Mouse (Mus musculus) midbrain, embryonic 14.5 days (tissue): ENCODE data around the gene Gprc6a. TPM values are rescaled to one million over a fixed set of nuclear protein-coding genes. Genes with fewer than 3 reads are reported as not detected.

ENCODE experiments used
- ATAC-seq: fragments of 200-750 bp; cut with Nextera tagmentation; 2 replicates; pipeline ENCODE4 v1.8.0; 2017; ENCODE audit warnings: moderate number of reproducible peaks, moderate library complexity; ENCODE audit not compliant: low FRiP score, low TSS enrichment
- DNase-seq: peaks from one replicate; pipeline ENCODE4 v3.0.0-alpha.2; 2015
- H3K27ac ChIP-seq: fragments of 300-500 bp; sonication (generic); replicated peaks from 2 replicates; pipeline ENCODE4 v1.5.1; 2014; ENCODE audit warnings: mild to moderate bottlenecking, low read depth, low read length, moderate library complexity
- H3K27me3 ChIP-seq: fragments of 300-500 bp; sonication (generic); 2 replicates; pipeline ENCODE4 v1.6.1; 2014; ENCODE audit warnings: low read length, control low read depth, mixed read lengths; ENCODE audit not compliant: control insufficient read depth, insufficient read depth
- H3K36me3 ChIP-seq: fragments of 300-500 bp; sonication (generic); 2 replicates; pipeline ENCODE4 v1.6.1; 2014; ENCODE audit warnings: low read length, control low read depth; ENCODE audit not compliant: control insufficient read depth, insufficient read depth
- H3K4me1 ChIP-seq: fragments of 300-500 bp; sonication (generic); 2 replicates; pipeline ENCODE4 v1.6.1; 2014; ENCODE audit warnings: mild to moderate bottlenecking, antibody characterized with exemption, low read length, control low read depth; ENCODE audit not compliant: control insufficient read depth, insufficient read depth
- H3K4me2 ChIP-seq: fragments of 300-500 bp; sonication (generic); 2 replicates; pipeline ENCODE4 v1.6.1; 2014; ENCODE audit warnings: mild to moderate bottlenecking, low read length, moderate library complexity
- H3K4me3 ChIP-seq: fragments of 300-500 bp; sonication (generic); replicated peaks from 2 replicates; pipeline ENCODE4 v1.5.1; 2014; ENCODE audit warnings: low read depth, low read length
- H3K9ac ChIP-seq: fragments of 300-500 bp; sonication (generic); replicated peaks from 2 replicates; pipeline ENCODE4 v1.6.1; 2014; ENCODE audit warnings: mild to moderate bottlenecking, low read length, moderate library complexity
- H3K9me3 ChIP-seq: fragments of 300-500 bp; sonication (generic); 2 replicates; pipeline ENCODE4 v1.6.1; 2016; ENCODE audit warnings: low read length, control low read depth, mixed read lengths; ENCODE audit not compliant: control insufficient read depth
- WGBS: fragments of 180-500 bp; shearing (Covaris S2); extraction: QIAGEN DNeasy Blood & Tissue Kit; methylation state at CpG from one replicate; pipeline ENCODE4 v1.1.7; 2014; 5-methylcytosine and 5-hydroxymethylcytosine counted together
- polyA plus RNA-seq: library from polyadenylated mRNA; unstranded; fragments of >200 nt; fragmentation: Nextera tagmentation; extraction: Ambion mirVana; gene quantifications from 2 replicates; pipeline ENCODE4 v1.2.1, GENCODE M21; 2014

Gprc6a gene
- polyA plus RNA-seq, 1 experiment from 2014 or later: not detected

DNA sequence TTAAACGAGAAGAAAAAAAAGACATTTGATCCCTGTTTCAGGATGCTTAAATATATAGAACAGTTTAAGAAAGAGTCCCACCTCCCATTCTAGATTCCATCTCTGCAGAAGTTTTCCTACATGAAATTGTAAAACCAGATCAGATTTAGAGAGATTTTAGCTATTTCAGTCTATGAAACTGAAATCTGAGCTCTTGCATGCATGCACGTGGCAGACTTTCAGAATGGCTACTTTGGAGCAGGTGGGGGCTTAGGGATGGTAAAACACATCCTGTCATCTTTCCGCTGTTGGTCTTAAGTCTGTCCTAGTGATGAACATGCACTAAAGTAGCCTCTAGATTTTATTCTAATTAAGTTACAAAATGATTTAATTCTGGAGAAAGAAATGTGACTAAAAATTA, 10.1 kb downstream of the Gprc6a start:
- Histone ChIP-seq H3K9ac (no peak overlapping the region), H3K27ac (no peak overlapping the region), H3K4me1 (no peaks in the 10 kb centered on the region), H3K4me2 (no peak overlapping the region), H3K9me3 (no peaks in the 10 kb centered on the region), H3K4me3 (no peak overlapping the region), H3K36me3 (no peaks in the 10 kb centered on the region), H3K27me3 (no peaks in the 10 kb centered on the region)
- DNase-seq: no peak
- 87% methylated on average over 3 of the region's 3 CpGs for WGBS
- ATAC-seq: no peak

- no peak overlapping the region for H3K4me2 ChIP-seq
- no peaks in the 10 kb centered on the region for H3K27me3 ChIP-seq
- H3K9me3 ChIP-seq: no peaks in the 10 kb centered on the region
- no peak overlapping the region for H3K4me3 ChIP-seq
- no peaks in the 10 kb centered on the region for H3K36me3 ChIP-seq
- no peak overlapping the region for H3K27ac ChIP-seq
- no peak for ATAC-seq
- H3K9ac ChIP-seq: no peak overlapping the region
- H3K4me1 ChIP-seq: no peaks in the 10 kb centered on the region
- DNase-seq: no peak
- WGBS: 57% methylated on average over 7 of the region's 7 CpGs
Measured at GRCm38 (mm10) chr10:51620126-51620525, 11.1 kb downstream of the Gprc6a start.

DNA sequence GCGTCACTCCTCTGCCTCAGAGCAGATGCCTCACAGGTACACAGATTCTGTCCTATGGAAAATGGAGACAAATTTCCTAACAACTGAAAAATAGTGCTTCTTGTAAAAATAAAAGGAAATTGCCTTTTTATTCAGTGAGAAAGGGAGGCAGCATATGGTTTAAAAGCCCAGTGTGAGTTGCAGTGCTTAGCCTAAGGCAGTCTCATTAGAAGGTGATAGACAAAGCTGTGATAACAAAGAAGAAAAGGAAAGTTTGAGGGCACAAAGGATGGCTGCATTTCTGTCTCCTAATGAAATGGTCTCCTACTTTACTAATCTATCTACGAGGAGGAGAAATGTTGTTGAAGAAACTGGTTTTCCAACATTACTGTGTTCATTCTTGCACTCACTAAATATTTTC, 12.7 kb downstream of the Gprc6a start:
- no peaks in the 10 kb centered on the region for H3K4me1 ChIP-seq
- WGBS: 79% methylated on average over 2 of the region's 2 CpGs
- no peak overlapping the region for H3K9ac ChIP-seq
- no peaks in the 10 kb centered on the region for H3K27me3 ChIP-seq
- DNase-seq (no peak), ATAC-seq (no peak)
- H3K4me3 ChIP-seq: no peak overlapping the region
- no peak overlapping the region for H3K27ac ChIP-seq
- H3K4me2 ChIP-seq: no peak overlapping the region
- H3K36me3 ChIP-seq: no peaks in the 10 kb centered on the region
- H3K9me3 ChIP-seq: no peaks in the 10 kb centered on the region

DNA sequence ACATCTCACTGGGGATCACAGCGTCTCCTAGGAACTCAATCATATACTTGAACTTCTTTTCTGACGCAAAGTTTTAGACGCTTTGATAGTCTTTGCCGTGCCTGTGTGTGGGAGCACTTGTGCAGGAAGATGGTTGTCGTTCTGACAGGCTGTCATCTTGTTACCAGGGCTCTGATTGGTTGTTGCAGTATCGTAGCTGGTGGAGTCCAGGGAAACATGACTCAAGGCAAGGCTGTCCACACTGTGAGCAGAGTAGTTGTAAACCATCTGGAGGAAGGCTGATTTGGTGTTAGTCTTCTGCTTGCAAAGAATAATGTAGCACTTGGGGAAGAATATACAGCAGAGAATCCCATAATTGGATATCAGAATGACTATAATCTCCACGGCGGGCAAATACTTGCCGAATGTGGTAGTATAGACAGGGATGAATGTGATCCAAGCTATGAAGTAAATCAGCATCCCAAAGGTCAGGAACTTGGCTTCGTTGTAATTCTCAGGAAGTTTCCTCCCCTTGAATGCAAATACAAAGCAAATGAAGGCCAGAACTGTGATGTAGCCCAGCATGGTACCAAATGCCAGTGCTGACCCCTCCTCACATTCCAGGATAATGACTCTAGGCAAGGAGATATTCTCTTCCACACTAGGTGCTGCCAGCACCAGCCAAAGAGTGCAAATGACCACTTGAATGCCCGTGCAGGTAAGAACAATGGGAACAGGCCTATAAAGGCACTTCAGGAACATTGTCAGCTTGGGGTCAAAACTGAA, 16.3 kb downstream of the Gprc6a start:
- no peaks in the 10 kb centered on the region for H3K4me1 ChIP-seq
- no peak overlapping the region for H3K4me3 ChIP-seq
- no peaks in the 10 kb centered on the region for H3K27me3 ChIP-seq
- H3K27ac ChIP-seq: no peak overlapping the region
- WGBS: 75% methylated on average over 11 of the region's 11 CpGs
- no peak overlapping the region for H3K4me2 ChIP-seq
- no peak overlapping the region for H3K9ac ChIP-seq
- H3K9me3 ChIP-seq: no peaks in the 10 kb centered on the region
- DNase-seq (no peak), ATAC-seq (no peak)
- no peaks in the 10 kb centered on the region for H3K36me3 ChIP-seq

- no peak overlapping the region for H3K4me2 ChIP-seq
- ATAC-seq (no peak), DNase-seq (no peak)
- WGBS: 69% methylated on average over 3 of the region's 3 CpGs
- H3K9me3 ChIP-seq: no peaks in the 10 kb centered on the region
- H3K4me1 ChIP-seq: no peaks in the 10 kb centered on the region
- H3K27ac ChIP-seq: no peak overlapping the region
- no peak overlapping the region for H3K9ac ChIP-seq
- no peaks in the 10 kb centered on the region for H3K36me3 ChIP-seq
- no peaks in the 10 kb centered on the region for H3K27me3 ChIP-seq
- H3K4me3 ChIP-seq: no peak overlapping the region
Measured at GRCm38 (mm10) chr10:51613421-51613820, 17.8 kb downstream of the Gprc6a start.

DNA sequence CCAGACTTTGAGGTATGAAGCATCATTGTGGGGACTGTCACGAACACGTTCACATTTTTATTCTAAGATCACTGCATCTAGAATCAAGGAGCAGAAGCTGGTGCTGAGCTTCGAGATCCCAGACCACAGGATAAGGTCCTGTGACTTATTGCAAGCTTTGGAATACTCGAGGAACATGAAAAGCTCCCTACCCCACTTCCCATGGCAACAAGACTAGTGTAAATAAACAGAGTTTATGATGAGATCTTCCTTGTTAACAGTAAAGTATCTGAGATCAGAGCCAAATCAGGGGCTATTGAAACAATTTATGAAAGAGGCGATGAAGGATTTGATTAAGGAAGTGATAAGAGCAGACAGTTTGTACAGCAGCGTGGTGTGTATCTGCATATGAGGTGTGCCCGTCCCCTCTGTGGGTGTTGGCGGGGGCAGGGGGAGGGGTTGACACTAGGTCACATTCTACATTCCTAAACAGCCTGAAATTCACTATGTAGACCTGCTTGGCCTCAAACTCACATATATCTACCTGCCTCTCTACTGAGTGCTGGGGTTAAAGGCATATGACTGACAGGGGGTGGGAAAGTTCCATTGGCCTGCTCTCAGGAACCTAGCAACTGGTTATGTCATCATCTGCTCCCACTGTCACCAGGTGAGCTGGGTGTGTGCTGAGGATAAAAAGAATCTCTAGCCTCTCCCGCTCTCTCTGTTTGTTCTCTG, 19.1 kb downstream of the Gprc6a start:
- no peak overlapping the region for H3K9ac ChIP-seq

DNA sequence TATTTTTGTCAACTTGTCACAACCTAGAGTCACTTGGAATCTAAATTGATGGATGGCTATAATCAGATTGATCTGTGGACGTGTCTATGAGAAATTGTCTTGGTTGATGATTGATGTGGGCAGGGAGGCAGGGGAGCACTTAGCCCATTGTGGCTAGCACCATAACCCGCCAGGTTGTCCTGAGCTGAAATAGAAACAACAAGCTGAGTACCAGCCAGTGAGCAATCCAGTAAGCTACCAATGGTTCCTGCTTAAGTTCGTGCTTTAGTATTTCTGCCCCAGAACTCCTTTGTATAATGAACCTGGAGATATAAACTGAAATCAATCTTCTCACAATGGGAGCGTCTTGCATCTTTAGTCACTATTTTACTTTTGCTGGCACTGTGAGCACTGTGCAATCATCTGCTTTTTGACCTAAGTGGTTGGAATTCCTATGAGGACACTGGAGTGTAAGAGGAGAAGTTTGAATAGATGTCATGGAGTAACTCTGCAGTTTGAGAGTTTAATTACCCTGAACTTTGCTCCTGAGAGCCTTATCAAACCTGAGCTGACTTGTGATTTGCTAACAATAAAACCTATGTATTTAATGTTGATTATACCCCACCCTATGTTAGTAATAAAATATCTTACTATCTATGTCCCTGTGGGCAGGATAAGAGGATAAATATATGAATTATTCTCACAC, 21.4 kb downstream of the Gprc6a start:
- no peaks in the 10 kb centered on the region for H3K9me3 ChIP-seq
- ATAC-seq (no peak), DNase-seq (no peak)
- H3K4me3 ChIP-seq: no peak overlapping the region
- H3K27ac ChIP-seq: no peak overlapping the region
- H3K4me2 ChIP-seq: no peak overlapping the region
- no peaks in the 10 kb centered on the region for H3K4me1 ChIP-seq
- H3K9ac ChIP-seq: no peak overlapping the region
- 86% methylated on average over 4 of the region's 4 CpGs for WGBS
- no peaks in the 10 kb centered on the region for H3K36me3 ChIP-seq
- H3K27me3 ChIP-seq: no peaks in the 10 kb centered on the region

More for the DNA sequence above, 19.1 kb downstream of the Gprc6a start:
- 85% methylated on average over 9 of the region's 9 CpGs for WGBS
- H3K36me3 ChIP-seq: no peaks in the 10 kb centered on the region
- no peak overlapping the region for H3K4me2 ChIP-seq
- ATAC-seq (0 out of 2 replicates have a peak, but pooled peaks have one; percentile 14), DNase-seq (no peak)
- no peak overlapping the region for H3K27ac ChIP-seq
- no peak overlapping the region for H3K4me3 ChIP-seq
- no peaks in the 10 kb centered on the region for H3K4me1 ChIP-seq
- no peaks in the 10 kb centered on the region for H3K27me3 ChIP-seq
- no peaks in the 10 kb centered on the region for H3K9me3 ChIP-seq

- Histone ChIP-seq H3K4me2 (no peak overlapping the region), H3K9me3 (no peaks in the 10 kb centered on the region), H3K9ac (no peak overlapping the region), H3K27me3 (no peaks in the 10 kb centered on the region), H3K27ac (no peak overlapping the region), H3K4me1 (no peaks in the 10 kb centered on the region), H3K4me3 (no peak overlapping the region), H3K36me3 (no peaks in the 10 kb centered on the region)
- whole genome bisulfite sequencing: 83% methylated on average over 9 of the region's 9 CpGs
- ATAC-seq (no peak), DNase-seq (no peak)
Measured at GRCm38 (mm10) chr10:51596928-51597635, 34.2 kb downstream of the Gprc6a start.
